Mouse (Mus musculus) olfactory bulb, adult 2 months (tissue): Measurements from ENCODE around the gene Dpy19l1.

Source experiments
- CTCF ChIP-seq: fragments of 200-500 bp; IDR thresholded peaks from 2 replicates; pipeline ENCODE4 v1.5.1; 2012; ENCODE audit warnings: low read depth, mild to moderate bottlenecking, low read length, moderate library complexity; ENCODE audit not compliant: insufficient read depth
- POLR2A ChIP-seq: fragments of 200-500 bp; IDR thresholded peaks from 2 replicates; pipeline ENCODE4 v1.6.1; 2012; ENCODE audit warnings: mild to moderate bottlenecking, low read depth, low read length, moderate library complexity; ENCODE audit not compliant: insufficient read depth

DNA sequence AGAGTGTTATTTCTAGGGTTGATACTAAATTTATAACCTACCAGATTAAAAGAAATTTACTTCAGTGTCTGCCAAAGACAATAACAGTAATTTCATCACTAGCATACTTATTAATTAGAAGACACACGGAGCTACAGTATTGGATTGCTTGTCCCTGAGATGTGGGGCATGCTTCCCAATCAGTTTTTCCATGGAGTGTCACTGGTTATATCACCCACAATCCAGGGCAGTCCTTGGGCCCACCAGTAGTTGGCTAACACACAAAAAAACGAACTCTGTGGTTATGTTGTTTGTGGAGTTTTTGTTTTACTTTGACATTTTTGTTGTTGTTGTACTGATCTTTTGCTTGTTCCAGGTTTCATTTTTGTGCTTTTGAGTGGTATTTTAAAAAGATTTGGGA lies 1.4 kb upstream of the Dpy19l1 start:
- TF ChIP-seq CTCF (no peak), POLR2A (no peak)
